Mouse (Mus musculus) heart, postnatal 4 days (tissue): Measurements from ENCODE around the gene Layn. TPM values are rescaled to one million over a fixed set of nuclear protein-coding genes. Genes with fewer than 3 reads are reported as not detected.

Experiments
- DNase-seq: peaks from one replicate; pipeline ENCODE4 v3.0.0; 2021
- total RNA-seq, 2 experiments: library from RNA; stranded (reverse); gene quantifications; 2 replicates each; pipeline ENCODE4 v1.2.3; 2021

Gene Layn
- total RNA-seq = 1 to 10 TPM; 7.6 to 9.1 TPM

DNA sequence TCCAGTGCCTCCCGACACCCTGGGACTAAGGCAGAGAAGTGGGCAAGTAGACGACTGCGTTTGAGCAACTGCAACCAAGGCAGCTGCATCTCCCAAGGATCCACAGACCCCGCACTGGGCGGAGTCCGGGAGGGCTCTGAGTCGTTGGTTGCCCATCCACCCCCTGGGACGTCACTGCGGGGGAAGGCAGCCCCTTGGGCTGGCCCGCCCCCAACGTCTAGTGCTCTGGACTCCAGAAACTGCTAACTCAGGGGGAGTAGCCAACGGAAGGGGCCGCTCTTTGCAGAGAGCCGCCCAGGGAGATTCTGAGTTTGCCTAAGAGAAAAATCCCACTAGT, at the start of gene Layn:
Gene Layn, minus strand, starts transcription at position 116 of the 337 bp plus-strand sequence.
- DNase-seq = peak; percentile 88

GRCm38 (mm10) chr9:51114767-51115166, 37.9 kb upstream of the Layn start:
- no peak for DNase-seq

- DNase-seq = no peak
Observed at GRCm38 (mm10) chr9:51105751-51106150, 28.9 kb upstream of the Layn start.

- DNase-seq = peak; percentile 57
Observed at GRCm38 (mm10) chr9:51103808-51104514, 27.1 kb upstream of the Layn start.

DNA sequence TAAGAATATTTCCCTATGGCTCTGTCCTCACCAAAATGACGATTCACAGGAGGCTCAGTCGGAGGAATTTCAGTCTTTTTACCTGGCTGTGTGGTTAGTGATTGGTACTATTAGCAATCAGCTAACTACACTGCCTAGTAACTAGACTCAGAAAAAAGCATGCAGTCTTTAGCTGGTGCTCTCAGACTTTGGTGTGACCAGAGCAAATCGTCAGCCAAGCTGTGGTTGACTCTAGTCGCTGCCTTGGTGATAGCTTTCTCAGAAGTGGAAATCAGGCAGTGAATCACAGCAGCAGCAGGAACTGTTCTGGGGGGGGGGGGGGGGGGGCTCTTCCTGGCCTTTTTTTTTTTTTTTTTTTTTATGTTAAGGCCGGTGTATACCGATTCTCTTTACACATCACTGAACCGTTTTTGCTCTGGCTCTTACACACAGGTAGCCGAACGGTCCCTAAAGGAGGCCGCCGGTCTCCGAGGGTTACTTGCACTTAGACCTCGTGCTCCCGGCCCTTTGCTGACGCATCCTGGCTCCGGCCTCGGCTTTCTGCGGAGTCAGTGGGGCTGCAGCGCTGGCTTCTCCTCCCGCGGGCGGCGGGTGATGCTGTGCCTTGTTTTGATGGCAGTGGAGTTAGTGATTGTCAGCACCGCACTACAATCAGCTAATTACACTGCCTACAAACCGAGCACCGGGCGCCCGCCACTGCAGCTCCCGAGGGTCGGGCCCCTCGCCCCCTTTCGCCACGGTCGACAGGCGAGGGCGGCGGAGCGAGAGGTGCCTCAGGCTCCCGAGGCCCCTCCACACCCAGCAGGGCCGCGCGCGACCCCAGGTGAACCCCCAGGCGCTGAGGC, 26.3 kb upstream of the Layn start:
- peak; percentile 56 for DNase-seq

GRCm38 (mm10) chr9:51101756-51102425, 25.0 kb upstream of the Layn start, which contains the start of gene 4833427G06Rik:
4833427G06Rik (minus strand) TSS chr9:51102078.
- peak; percentile 57 for DNase-seq

GRCm38 (mm10) chr9:51096306-51096705, 19.4 kb upstream of the Layn start:
- DNase-seq = no peak

DNA sequence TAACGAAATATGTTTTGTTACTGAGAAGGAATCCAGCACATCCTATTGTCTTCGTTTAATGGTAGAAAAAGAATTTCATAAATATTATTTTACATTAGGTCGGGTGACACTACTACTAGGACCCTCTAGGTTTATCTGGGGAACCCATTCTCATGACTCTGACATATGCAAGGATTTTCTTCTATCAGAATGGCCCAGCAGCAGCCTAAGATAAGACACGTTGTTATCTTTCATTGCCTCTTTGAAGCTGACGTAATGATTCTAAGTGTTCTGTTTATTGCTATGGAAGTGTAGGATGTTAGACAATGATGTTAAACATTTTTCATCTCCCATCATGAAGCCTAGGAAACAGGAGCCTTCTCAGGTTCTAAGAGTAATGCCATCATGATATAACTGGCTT, 16.8 kb upstream of the Layn start:
- DNase-seq = no peak

- no peak for DNase-seq
Observed at GRCm38 (mm10) chr9:51081614-51082013, 4.7 kb upstream of the Layn start.

DNA sequence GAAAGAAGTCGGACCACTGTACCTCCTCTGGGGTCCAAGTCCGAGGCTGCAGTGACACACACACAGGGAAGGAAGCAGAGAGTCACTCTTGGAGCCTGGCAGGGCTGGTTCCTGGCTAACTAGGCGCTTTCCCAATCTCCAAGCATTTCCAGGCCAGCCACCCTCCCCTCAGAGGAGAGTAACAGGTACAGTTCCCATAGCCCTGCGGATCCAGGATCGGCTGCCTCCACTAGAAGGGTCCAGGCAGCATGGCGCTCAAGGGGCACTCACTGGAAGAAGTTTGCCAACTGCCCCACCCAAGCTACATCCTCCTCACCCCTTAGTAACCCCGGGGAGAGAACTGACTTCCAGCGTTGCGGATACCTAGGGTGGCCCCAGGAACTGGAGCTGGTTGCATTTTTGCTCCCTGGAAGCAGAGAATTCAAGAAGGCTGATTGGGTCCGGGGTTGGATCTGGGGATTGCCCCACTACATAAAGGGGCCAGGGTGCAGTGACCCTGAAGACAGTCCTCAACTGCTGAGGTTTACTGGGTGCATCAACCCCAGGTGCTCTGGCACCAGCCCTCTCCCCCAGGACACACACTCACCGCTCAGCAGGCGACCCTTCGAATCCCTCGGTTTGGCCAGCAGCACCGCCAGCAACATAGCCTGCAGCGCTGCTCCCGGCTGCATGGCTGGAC, 455 bp downstream of the Layn start:
- peak; percentile 13 for DNase-seq

- DNase-seq = peak; percentile 47
Observed at GRCm38 (mm10) chr9:51075780-51076179, 1.1 kb downstream of the Layn start.

DNA sequence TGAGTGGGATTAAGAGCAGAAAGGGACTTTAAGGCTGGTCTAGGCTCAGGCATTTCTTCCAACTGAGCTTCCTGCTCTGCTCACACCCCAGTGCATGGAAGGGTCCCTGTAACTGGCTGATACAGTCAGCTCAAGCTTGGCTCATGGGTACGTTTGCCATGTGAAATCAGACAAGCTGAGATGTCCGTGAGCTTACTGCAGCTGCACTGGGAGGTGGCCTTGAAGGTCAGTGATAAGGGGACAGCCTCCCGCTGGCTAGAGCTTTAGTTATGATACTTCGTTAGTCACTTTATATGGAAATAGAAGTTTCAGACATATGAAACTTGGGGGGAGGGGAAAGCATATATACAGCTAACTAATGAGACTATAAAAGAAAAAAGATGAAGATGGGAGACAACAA, 6.1 kb downstream of the Layn start:
- DNase-seq = no peak

DNA sequence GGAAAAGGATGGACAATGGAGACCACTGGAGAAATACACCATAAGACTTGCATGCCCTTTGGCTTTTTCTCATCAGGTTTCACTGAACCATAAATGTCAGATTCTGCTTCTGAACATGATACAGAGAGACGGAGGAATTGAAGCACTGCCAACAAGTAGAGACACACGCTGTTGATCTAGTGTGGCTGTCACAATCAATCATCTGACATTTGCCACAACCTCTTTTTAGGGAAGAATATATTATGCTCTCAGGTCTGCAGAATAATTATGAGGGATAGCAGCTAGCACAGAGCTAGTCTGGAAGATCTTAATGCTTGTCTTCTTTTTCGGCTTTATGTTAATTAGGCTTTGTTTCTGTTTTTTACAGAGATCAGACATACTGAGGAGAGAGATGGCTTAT, 8.7 kb downstream of the Layn start:
- DNase-seq = no peak

GRCm38 (mm10) chr9:51060601-51061000, 16.3 kb downstream of the Layn start, which contains the start of gene Btg4:
Btg4 (plus strand) TSS chr9:51060901.
- DNase-seq = no peak

GRCm38 (mm10) chr9:51058951-51059521, 17.9 kb downstream of the Layn start:
- DNase-seq = no peak

- DNase-seq = no peak
Observed at GRCm38 (mm10) chr9:51056360-51057324, 20.3 kb downstream of the Layn start.

DNA sequence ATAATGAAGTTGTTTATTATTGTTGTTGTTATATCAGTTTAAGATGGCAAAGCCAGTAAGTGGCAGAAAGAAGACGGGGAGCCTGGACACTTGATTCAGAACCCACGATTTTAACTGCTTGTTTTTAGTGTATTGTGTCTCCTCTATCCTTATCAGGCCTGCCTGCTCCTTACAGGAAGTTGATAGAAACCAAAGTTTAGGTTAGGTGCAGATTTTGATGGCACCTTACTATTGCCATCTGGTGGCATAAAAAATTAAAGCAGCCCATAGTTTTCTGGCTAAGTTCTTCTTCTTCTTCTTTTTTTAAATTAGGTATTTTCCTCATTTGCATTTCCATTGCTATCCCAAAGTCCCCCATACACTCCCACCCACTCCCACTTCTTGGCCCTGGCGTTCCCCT, 24.7 kb downstream of the Layn start:
- DNase-seq = peak; percentile 10

- no peak for DNase-seq
Observed at GRCm38 (mm10) chr9:51042136-51042535, 34.8 kb downstream of the Layn start.

GRCm38 (mm10) chr9:51041491-51041980, 35.4 kb downstream of the Layn start:
- no peak for DNase-seq

- DNase-seq = no peak
Observed at GRCm38 (mm10) chr9:51032785-51033529, 43.9 kb downstream of the Layn start.
